Mouse (Mus musculus): Measurements from ENCODE around the gene Nlrp1b.

Nlrp1b gene

DNA sequence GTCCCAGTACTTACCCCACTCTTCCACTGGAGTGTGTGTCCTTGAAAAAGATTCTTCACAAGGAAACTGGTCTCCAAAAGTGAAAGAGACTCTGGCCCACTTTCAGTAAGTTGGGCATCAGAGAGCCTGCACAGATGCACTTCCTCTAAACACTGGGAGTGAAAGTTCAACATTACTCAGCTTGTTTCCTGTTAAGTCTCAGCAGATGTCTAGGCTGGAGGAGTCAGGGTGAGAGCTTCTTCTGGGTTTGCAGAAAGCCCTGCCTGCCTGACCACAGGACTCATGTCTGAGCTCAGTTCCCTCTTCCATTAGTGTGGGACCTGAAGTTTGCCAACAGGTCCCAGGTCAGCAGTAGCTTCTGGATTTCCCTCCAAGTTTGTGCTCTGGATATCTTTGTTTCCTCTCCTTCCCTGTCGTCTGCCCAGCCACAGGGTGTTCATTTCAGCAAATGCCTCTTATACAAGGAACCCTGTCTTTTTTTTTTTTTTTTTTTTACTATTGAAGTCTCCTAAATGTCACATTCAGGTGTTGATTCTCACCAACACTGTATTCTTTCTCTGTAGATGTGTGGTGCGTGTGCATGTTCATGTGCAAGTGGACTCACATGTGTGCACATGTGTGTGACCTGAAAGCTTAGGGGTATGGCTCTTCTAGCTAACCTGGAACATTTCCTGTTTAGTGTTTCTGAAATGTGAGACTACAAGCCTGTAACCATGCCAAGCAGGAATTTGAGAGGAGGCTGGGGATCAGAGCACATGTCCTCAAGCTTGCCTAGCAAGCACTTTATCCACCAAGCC is at the start of gene Nlrp1b:
Gene Nlrp1b, minus strand, starts transcription at position 50 of the 797 bp plus-strand sequence.
- DNase-seq (ENCODE audit: low spot score in 2 of 2): no peak

DNA sequence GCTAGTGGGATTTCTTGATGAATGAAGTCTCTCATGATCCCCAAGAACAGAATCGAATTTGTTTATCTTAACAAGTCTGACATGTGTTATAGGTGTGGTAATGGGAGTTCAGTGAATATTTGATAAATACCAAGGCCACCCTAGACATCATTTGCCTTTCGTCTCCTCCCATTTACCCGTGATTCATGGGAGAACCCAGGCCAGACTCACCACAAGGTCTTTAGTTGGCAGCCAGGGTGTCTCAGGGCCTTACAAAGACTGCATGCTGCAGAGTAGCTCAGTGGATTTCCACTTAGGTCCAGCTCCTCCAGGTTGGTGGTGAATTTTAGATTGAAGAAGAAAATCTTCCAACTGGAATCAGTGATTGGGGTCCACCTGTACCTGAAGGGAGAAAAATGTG is 30.5 kb upstream of the Nlrp1b start:
- no peak for DNase-seq (ENCODE audit: low spot score in 2 of 2)

DNA sequence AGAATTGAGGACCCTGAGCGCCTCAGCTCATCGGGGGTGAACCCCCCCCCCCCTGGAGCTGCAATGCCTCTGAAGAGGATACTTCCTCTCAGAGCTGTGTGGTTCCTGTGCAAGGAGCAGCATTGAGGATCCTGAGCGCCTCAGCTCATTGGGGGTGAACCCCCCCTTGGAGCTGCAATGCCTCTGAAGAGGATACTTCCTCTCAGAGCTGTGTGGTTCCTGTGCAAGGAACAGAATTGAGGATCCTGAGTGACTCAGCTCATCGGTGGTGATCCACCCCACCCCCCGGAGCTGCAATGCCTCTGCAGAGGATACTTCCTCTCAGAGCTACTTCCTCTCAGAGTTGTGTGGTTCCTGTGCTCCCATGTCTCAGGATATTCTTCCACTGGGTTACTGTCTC is 20.8 kb upstream of the Nlrp1b start:
- DNase-seq (ENCODE audit: low spot score in 2 of 2): no peak

DNA sequence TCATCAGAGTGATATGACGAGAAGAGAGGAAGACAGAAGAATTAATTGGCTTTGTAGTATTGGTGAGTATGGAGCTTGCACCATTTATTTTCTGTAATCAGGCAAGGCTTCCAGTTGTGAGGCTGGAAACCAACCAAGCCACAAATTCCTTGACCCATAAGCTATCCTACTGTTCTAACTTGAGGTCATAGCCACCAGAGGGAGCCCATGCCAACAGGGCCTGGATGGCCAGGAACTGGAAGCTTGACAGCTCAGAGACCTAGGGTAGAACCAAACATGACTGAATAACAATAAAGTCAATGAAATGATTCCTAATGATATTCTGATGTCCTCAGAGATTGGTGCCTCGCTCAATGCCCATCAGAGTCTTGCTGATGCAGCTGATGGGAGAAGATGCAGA is 5.9 kb downstream of the Nlrp1b start:
- no peak for DNase-seq (ENCODE audit: low spot score in 2 of 2)

DNA sequence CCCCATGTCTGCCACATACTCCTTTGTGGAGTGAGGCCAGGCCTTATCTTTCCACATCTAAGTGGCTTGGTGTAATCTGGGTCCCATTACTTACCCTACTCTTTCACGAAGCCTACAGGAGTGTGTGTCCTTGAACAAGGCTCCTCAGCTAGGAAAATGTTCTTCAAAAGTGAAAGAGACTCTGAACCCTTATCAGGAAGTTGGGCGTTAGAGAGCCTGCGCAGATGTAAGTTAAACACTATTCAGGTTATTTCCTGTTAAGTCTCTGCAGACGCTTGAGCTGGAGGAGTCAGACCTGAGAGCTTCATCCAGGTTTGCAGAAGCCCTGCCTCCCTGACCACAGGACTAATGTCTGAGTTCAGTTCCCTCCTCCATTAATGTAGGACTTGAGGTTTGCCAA is 27.8 kb downstream of the Nlrp1b start:
- DNase-seq (ENCODE audit: low spot score in 2 of 2): no peak

DNA sequence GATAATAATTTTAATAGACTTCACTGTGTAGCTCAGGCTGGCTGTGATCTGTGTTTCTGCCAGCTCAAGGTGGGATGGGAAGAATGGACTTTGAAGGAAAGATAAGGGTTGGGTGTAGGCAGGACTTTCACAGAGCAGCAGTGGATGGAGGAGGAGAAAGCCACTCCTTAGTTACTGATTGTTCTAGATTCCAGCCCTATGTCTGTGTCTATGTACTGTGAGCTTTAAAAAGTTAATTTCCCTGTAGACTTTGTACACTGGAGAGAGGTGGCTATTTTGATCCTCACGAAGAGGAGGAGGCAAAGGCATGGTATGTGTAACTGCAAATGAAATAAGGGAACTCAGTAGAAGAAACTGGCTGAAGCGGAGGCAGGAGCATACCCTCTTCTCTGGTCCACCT is 31.2 kb downstream of the Nlrp1b start:
- DNase-seq (ENCODE audit: low spot score in 2 of 2): no peak

DNA sequence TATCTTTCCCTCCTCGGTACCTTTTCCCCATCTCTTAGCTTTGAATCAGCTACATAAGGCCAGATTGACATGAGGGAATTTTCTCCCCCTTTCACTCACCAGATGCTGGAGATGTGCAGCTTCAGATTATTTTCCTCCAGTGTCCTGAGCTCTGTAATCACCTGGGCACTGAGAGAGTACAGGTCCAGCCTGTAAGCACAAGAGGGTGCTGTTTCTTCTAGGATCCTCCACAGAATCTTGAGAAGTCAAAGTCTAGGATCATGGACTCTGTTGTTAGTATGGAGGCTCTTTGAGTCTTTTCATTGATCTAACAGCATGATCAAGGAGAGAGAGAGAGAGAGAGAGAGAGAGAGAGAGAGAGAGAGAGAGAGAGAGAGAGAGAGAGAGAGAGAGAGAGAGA is 60.9 kb downstream of the Nlrp1b start:
- DNase-seq (ENCODE audit: low spot score in 2 of 2): no peak

DNA sequence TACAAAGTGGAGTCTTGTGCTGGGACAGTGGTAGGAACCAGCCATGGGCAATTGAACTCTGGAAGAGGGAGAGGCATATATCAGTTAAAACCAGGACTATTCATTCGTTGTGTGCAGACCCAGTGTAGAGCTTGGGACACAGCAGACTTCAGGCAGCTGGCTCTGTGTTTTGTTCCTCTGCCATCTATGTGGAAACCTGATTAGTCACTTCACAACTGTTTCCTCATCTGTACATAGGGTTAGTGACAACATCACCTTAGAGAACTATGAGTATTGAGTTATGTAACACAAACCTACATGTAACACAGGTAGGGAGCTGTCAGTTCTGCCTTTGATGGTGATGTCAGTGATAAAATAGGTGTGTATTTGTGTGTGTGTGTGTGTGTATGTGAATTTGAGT is 66.4 kb downstream of the Nlrp1b start:
- no peak for DNase-seq (ENCODE audit: low spot score in 2 of 2)

DNA sequence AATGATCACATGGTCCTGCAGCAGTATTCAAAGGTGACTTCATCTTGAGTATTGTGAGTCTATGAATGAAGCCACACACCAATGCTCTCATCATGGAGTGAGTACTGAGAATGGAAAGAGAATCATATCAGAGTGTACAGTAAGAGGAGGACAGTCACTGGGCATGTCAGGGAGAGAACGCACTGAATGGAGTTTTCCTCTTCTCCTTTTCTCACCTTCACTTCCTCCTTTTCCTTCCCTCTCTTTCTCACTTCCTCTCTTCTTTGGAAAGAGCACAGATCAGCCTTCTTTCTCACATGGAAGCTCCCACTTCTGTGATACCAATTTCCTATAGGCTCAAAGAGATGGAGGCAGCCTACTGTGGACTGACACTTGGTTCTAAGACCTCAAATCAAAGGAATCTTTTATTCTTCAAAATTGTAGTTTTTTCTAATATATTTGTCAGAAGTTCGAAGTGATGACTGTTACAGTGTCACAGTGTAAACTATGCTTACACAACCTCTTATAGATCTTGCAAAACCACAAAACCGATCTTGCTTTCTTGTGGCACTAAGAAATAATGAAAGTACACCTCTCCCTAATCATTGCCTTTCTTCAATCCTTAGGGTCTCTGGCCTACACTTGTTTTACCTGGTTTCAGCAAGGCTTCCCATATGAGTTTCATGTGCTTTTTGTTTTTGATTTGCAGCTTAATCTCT is 70.9 kb downstream of the Nlrp1b start:
- DNase-seq (ENCODE audit: low spot score in 2 of 2): no peak

DNA sequence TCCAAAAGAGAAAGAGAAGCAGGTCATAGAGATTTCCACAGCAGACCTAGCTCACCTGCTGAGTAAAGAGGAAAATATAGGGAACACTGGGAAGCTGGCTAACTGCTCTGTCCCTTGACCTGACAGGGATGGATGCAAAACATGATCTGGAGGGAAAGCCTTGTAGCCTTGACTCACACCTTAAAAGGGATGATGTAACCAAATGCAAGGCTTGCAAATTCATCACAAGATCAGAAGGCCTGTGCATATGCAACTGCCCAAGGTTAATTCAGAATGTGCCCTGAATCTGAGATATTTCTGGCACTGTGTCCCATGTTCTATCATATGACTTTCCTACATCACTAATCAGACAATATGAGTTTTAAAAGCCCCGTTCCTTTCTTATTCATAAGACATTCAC is 75.3 kb downstream of the Nlrp1b start:
- no peak for DNase-seq (ENCODE audit: low spot score in 2 of 2)

DNA sequence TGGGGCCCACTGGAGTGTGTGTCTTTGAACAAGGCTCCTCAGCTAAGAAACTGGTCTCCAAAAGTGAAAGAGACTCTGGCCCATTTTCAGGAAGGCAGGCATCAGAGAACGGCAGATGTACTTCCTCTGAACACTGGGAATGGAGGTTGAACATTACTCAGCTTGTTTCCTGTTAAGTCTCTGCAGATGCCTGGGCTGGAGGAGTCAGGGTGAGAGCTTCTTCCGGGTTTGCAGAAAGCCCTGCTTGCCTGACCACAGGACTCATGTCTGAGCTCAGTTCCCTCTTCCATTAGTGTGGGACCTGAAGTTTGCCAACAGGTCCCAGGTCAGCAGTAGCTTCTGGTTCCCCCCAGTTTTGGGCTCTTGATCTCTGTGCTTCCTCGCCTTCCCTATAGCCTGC is 85.9 kb downstream of the Nlrp1b start, which contains the start of gene Nlrp1a:
Gene Nlrp1a, minus strand, starts transcription at position 44 of the 400 bp plus-strand sequence.
- no peak for DNase-seq (ENCODE audit: low spot score in 2 of 2)

DNA sequence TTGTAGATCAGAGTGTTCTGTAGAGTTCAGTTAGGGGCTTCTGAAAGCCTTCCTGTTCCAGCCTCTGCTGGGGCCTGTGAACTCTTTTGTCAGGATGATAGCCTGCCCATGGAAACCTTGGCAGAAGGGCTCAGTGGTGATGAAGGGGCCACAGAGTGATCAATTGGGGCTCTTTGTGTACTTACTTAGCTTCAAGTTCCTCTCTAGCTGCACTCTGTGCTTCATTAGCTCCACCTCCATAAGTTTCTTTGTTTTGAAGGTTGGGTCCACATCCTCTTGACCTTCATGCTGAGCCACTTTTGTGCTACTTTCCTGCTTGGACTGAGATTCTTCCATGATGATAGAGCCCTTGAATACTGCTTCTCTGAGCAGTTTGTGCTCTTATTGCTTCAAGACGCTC is 88.5 kb downstream of the Nlrp1b start:
- no peak for DNase-seq (ENCODE audit: low spot score in 2 of 2)

DNA sequence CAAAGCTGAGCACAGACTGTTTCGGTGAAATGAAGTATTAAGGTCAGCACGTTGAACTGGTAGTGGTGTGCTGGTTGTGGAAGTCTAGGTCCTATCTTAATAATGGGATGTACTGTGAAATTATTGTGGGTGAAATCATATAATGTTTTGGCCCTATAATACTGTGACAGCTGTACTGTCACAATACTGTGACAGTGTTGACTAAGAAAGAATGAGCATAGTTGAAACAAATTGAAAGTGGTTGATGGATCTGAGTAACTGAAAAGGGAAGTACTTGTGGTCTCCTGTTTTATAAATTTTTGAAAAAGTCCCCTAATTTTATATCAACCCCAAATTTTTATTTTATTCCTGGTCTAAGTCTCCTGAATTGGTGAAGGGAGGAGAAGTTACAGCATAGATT is 123.4 kb downstream of the Nlrp1b start:
- no peak for DNase-seq (ENCODE audit: low spot score in 2 of 2)

DNA sequence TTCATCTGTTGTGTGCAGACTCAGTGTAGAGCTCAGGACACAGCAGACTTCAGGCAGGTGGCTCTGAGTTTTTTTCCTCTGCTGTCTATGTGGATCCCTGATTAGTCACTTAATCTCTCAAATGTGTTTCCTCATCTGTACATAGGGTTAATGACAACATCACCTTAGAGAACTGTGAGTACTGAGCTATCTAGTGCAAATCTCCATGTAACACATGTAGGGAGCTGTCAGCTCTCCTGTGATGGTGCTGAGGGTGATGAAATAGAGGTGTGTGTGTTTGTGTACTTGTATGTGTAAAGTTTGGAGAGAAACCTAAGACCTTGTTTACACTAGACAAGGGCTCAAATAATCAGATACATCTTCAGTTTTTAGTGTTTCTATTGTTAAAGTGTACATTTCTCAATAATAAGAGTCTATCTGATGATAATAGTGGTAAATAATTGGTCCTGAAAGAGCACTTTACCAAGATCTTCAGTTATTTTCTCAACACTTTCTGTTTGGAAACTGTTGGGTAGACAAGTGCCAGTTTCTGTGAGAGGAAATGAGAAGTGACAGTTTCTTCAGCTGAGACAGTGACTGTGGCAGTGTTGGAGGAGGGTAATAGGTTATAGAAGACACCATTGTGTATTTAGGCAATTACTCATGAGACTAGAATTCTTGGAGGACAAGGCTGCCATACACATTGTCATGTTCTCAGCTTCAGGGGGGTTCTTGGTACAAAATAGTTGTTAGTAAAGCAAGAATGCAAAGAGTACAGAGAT is 124.1 kb downstream of the Nlrp1b start:
- no peak for DNase-seq (ENCODE audit: low spot score in 2 of 2)

DNA sequence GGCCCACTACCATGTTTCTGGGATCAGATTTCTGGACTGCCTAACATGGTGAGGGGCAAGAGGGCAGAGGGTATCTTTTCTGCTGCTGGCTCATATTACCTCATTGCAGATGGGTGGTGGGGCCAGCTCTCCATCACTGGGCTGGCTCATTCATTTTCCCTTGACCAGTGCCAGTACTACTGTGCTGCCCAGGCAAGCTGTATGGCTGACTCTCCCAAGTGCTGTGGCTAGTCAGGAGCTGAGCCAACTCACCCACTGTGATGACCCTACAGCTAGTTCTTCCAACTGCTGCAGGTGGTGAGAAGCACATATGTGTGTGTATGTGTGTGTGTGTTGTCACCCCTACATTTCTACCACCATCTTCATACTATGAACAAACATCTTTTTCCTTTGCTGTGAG is 126.6 kb downstream of the Nlrp1b start:
- no peak for DNase-seq (ENCODE audit: low spot score in 2 of 2)

Data from urinary bladder, adult 18-20 months (tissue).